10 mouse cellular contexts compared by ENCODE assay signal in the genomic region with DNA sequence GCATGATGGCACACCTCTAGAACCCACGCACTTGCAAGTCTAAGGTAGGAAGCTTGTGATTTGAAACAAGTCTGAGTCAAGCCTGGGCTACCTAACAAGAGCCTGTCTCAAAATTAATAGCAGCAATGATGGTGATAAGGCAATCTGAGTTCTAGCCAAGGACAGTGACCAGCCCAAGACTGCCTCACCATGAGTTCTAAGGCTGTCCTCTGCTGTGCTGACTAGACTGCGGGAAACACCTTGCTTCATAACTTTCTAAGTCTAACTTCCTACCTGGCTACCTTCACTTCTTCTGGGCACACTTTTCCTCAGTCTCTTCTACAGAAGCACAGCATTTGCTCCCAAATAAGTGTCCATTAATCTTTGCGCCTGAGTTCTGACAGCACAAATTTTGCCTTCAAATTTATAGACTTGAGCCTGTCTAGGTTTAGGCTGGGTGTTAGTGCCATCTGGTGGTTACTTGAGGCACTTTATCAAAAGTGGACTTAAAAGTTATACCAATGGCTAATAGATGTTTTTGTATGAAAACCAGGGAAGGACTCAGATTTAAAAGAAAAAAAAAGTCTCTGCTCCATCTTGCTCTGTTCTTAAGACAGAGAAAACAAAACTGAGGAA. TPM values are rescaled to one million over a fixed set of nuclear protein-coding genes. Genes with fewer than 3 reads are reported as not detected.
DNase-seq lines count a peak whose midpoint lies in the region; ATAC-seq and TF ChIP-seq lines count a peak whose summit lies in the region.
"Had no signal": no experiment of that assay in that cellular context is flagged by ENCODE, and none has a peak within 500 bp of the region (broad histone marks: within the 10 kb centered on the region; RNA-seq: fewer than 3 reads in every experiment).

No protein-coding gene starts in this region.

- peak; percentile 62 for DNase-seq in adrenal gland, postnatal 10 days
- no peak for DNase-seq in adrenal gland, postnatal 25 days
- DNase-seq in kidney, postnatal 10 days = peak; percentile 62
- no peak for DNase-seq in Patski (ENCODE audit: low read depth, low spot score)
- peak; percentile 82 for DNase-seq in forebrain, postnatal 0 days
- peak; percentile 77 for DNase-seq in lung, postnatal 36 days
- DNase-seq in thymus, postnatal 25 days = peak; percentile 42

- no peak for ATAC-seq in kidney, embryonic 16.5 days (ENCODE audit: low FRiP score, low TSS enrichment)
- ATAC-seq in Patski = no peak
- 0 out of 2 replicates have a peak, but pooled peaks have one; percentile 36 for ATAC-seq in forebrain, postnatal 0 days

- H3K9ac ChIP-seq in kidney, embryonic 16.5 days (replicated peaks; ENCODE audit: low read length) = no peak overlapping the region
- H3K9ac ChIP-seq in forebrain, postnatal 0 days = no peak overlapping the region
- H3K9ac ChIP-seq: limb, embryonic 12.5 days had no signal

- no peak overlapping the region for H3K4me2 ChIP-seq in kidney, embryonic 16.5 days (replicated peaks; ENCODE audit: low read depth, low read length)
- no peak overlapping the region for H3K4me2 ChIP-seq in forebrain, postnatal 0 days (ENCODE audit: low read depth)
- H3K4me2 ChIP-seq: limb, embryonic 12.5 days had no signal

- no peak overlapping the region for H3K27ac ChIP-seq in kidney, embryonic 16.5 days (ENCODE audit: low read length)
- no peak overlapping the region for H3K27ac ChIP-seq in forebrain, postnatal 0 days (ENCODE audit: low read depth, low read length)
- H3K27ac ChIP-seq: limb, embryonic 12.5 days had no signal

- 70% methylated on average over 3 of the region's 3 CpGs for WGBS in kidney, embryonic 16.5 days
- WGBS in forebrain, postnatal 0 days = 74% methylated on average over 3 of the region's 3 CpGs

- no peaks in the 10 kb centered on the region for H3K9me3 ChIP-seq in kidney, embryonic 16.5 days (ENCODE audit: low read length)
- H3K9me3 ChIP-seq in forebrain, postnatal 0 days (ENCODE audit: low read length) = no peaks in the 10 kb centered on the region
- H3K9me3 ChIP-seq: limb, embryonic 12.5 days had no signal

- H3K4me1 ChIP-seq in kidney, embryonic 16.5 days (ENCODE audit: insufficient read depth, low read length) = no peaks in the 10 kb centered on the region
- H3K4me1 ChIP-seq in forebrain, postnatal 0 days (ENCODE audit: insufficient read depth) = no peaks in the 10 kb centered on the region
- H3K4me1 ChIP-seq: limb, embryonic 12.5 days had no signal

- H3K27me3 ChIP-seq in kidney, embryonic 16.5 days (ENCODE audit: insufficient read depth, low read length) = no peaks in the 10 kb centered on the region
- H3K27me3 ChIP-seq in Patski = peaks cover 40% of the 10 kb centered on the region
- H3K27me3 ChIP-seq in forebrain, postnatal 0 days (ENCODE audit: insufficient read depth, low read length) = no peaks in the 10 kb centered on the region
- H3K27me3 ChIP-seq: limb, embryonic 12.5 days had no signal

- POLR2A ChIA-PET in Patski (lab: Charles Lee) = no interaction called here

- H3K36me3 ChIP-seq in kidney, embryonic 16.5 days (ENCODE audit: insufficient read depth, low read length) = no peaks in the 10 kb centered on the region
- no peaks in the 10 kb centered on the region for H3K36me3 ChIP-seq in forebrain, postnatal 0 days (ENCODE audit: insufficient read depth)
- H3K36me3 ChIP-seq: limb, embryonic 12.5 days had no signal

- no peak overlapping the region for H3K4me3 ChIP-seq in kidney, embryonic 16.5 days (ENCODE audit: low read length)
- H3K4me3 ChIP-seq in forebrain, postnatal 0 days (ENCODE audit: low read depth, low read length) = no peak overlapping the region
- H3K4me3 ChIP-seq: erythroblast, embryonic 14.5 days; limb, embryonic 12.5 days had no signal

- CTCF ChIA-PET in Patski (lab: Charles Lee) = interaction anchor here (0.8 to 4.1 kb wide), 7 partner anchors 9 to 454 kb away, joined by 3 to 29 read pairs (median 5); no protein-coding TSS in a partner anchor

- in situ Hi-C loops in Patski (cut with MboI; ENCODE audit: low pct_unique_long_range_greater_than_20kb) = loop anchor here (5.0 kb wide), 2 partner anchors 101 to 451 kb away; no protein-coding TSS in a partner anchor

- TF ChIP-seq CTCF in Patski (IDR thresholded peaks at IDR 0.05) = peak; percentile 68
- TF ChIP-seq CTCF in forebrain, postnatal 0 days (IDR thresholded peaks at IDR 0.05; ENCODE audit: low read depth) = peak; percentile 83

RNA-seq across cellular contexts. Expression of gene Stat1, which starts 20.5 kb away (rescaled TPM):
- total RNA-seq in adrenal gland, postnatal 10 days (2021) = 10 to 100 TPM; 42.6 to 52.4 TPM
- 68.7 and 94.5 TPM in 2 replicates for total RNA-seq in adrenal gland, postnatal 25 days (2021)
- 18.6 and 21.5 TPM in 2 replicates for polyA plus RNA-seq in kidney, embryonic 16.5 days (2015; fragmentation: Nextera tagmentation; extraction: Ambion mirVana)
- polyA plus RNA-seq in Patski (2021) = 27.0 TPM
- total RNA-seq in forebrain, postnatal 0 days (2014; rRNA removed) = 10.9 and 22.3 TPM in 2 replicates
- 9.3 and 12.2 TPM in 2 replicates for polyA plus RNA-seq in forebrain, postnatal 0 days (2015; fragmentation: Nextera tagmentation; extraction: Ambion mirVana)

Comparison
In these comparisons a context has a peak if more than half of its experiments do, and no peak if none do; other contexts are left out.
1. DNase-seq: peak in adrenal gland, postnatal 10 days (single experiment), kidney, postnatal 10 days (single experiment), forebrain, postnatal 0 days (single experiment), lung, postnatal 36 days (single experiment) and thymus, postnatal 25 days (single experiment); none in adrenal gland, postnatal 25 days (single experiment) and Patski (single experiment).